Mouse (Mus musculus) heart, embryonic 16.5 days (tissue): ENCODE results near the gene Qrich2. TPM values are rescaled to one million over a fixed set of nuclear protein-coding genes. Genes with fewer than 3 reads are reported as not detected.

ENCODE experiments used
- ATAC-seq: fragments of 200-750 bp; cut with Nextera tagmentation; replicated peaks from 2 replicates; pipeline ENCODE4 v1.8.0; 2017; ENCODE audit warnings: moderate number of reproducible peaks; ENCODE audit not compliant: insufficient read depth, low FRiP score; ENCODE audit errors: extremely low read depth
- H3K27ac ChIP-seq: fragments of 300-500 bp; sonication (generic); 2 replicates; pipeline ENCODE4 v1.5.1; 2014; ENCODE audit warnings: mild to moderate bottlenecking, low read length, control low read depth, moderate library complexity
- H3K27me3 ChIP-seq: fragments of 300-500 bp; sonication (generic); 2 replicates; pipeline ENCODE4 v1.6.1; 2014; ENCODE audit warnings: low read length, mixed read lengths; ENCODE audit not compliant: control insufficient read depth, insufficient read depth
- H3K36me3 ChIP-seq: fragments of 300-500 bp; sonication (generic); 2 replicates; pipeline ENCODE4 v1.6.1; 2014; ENCODE audit not compliant: control insufficient read depth, insufficient read depth
- H3K4me1 ChIP-seq: fragments of 300-500 bp; sonication (generic); 2 replicates; pipeline ENCODE4 v1.6.1; 2014; ENCODE audit warnings: low read length, mixed read lengths; ENCODE audit not compliant: control insufficient read depth, insufficient read depth
- H3K4me2 ChIP-seq: fragments of 300-500 bp; sonication (generic); 2 replicates; pipeline ENCODE4 v1.6.1; 2014; ENCODE audit warnings: low read depth, mild to moderate bottlenecking, control low read depth, low read length
- H3K4me3 ChIP-seq: fragments of 300-500 bp; sonication (generic); 2 replicates; pipeline ENCODE4 v1.5.1; 2014; ENCODE audit warnings: mild to moderate bottlenecking, control low read depth, low read length
- H3K9ac ChIP-seq: fragments of 300-500 bp; sonication (generic); 2 replicates; pipeline ENCODE4 v1.6.1; 2014; ENCODE audit warnings: low read length, control low read depth
- H3K9me3 ChIP-seq: fragments of 300-500 bp; sonication (generic); replicated peaks from 2 replicates; pipeline ENCODE4 v1.6.1; 2016; ENCODE audit warnings: low read length; ENCODE audit not compliant: control insufficient read depth
- WGBS: fragments of 180-500 bp; shearing (Covaris S2); extraction: QIAGEN DNeasy Blood & Tissue Kit; methylation state at CpG from one replicate; pipeline ENCODE4 v1.1.7; 2014; 5-methylcytosine and 5-hydroxymethylcytosine counted together
- polyA plus RNA-seq: library from polyadenylated mRNA; unstranded; fragments of >200 nt; fragmentation: Nextera tagmentation; extraction: Ambion mirVana; gene quantifications from 2 replicates; pipeline ENCODE4 v1.2.1, GENCODE M21; 2015

Gene Qrich2
- polyA plus RNA-seq, 1 experiment from 2014 or later, result 0.07 TPM

- no peak for ATAC-seq
- Histone ChIP-seq H3K27ac (no peak overlapping the region), H3K9ac (no peak overlapping the region), H3K4me3 (no peak overlapping the region), H3K9me3 (no peaks in the 10 kb centered on the region), H3K27me3 (no peaks in the 10 kb centered on the region), H3K4me2 (no peak overlapping the region), H3K4me1 (peaks cover 2% of the 10 kb centered on the region; the same call in 1 of the 2 replicates), H3K36me3 (no peaks in the 10 kb centered on the region)
- WGBS, result 63% methylated on average over 5 of the region's 5 CpGs
Measured at GRCm38 (mm10) chr11:116505573-116505972, 39.5 kb upstream of the Qrich2 start.

GRCm38 (mm10) chr11:116504516-116504915, 38.5 kb upstream of the Qrich2 start:
- Histone ChIP-seq H3K4me2 (no peak overlapping the region), H3K27me3 (no peaks in the 10 kb centered on the region), H3K4me1 (peaks cover 2% of the 10 kb centered on the region; the same call in 1 of the 2 replicates), H3K36me3 (no peaks in the 10 kb centered on the region), H3K4me3 (no peak overlapping the region), H3K9ac (no peak overlapping the region), H3K9me3 (no peaks in the 10 kb centered on the region), H3K27ac (no peak overlapping the region)
- 76% methylated on average over 17 of the region's 17 CpGs for WGBS
- ATAC-seq, result no peak

GRCm38 (mm10) chr11:116501005-116501746, 35.1 kb upstream of the Qrich2 start:
- WGBS, result 19% methylated on average over 7 of the region's 7 CpGs
- no peak overlapping the region for H3K27ac ChIP-seq
- no peak overlapping the region for H3K9ac ChIP-seq
- no peak overlapping the region for H3K4me3 ChIP-seq
- peaks cover 5% of the 10 kb centered on the region; the same call in 1 of the 2 replicates for H3K9me3 ChIP-seq
- no peak for ATAC-seq
- H3K4me1 ChIP-seq, result peaks cover 2% of the 10 kb centered on the region
- no peaks in the 10 kb centered on the region for H3K27me3 ChIP-seq
- no peak overlapping the region for H3K4me2 ChIP-seq
- no peaks in the 10 kb centered on the region for H3K36me3 ChIP-seq

GRCm38 (mm10) chr11:116499018-116499417, 33.0 kb upstream of the Qrich2 start:
- Histone ChIP-seq H3K4me3 (peak overlapping the region; percentile 44), H3K4me1 (peaks cover 6% of the 10 kb centered on the region), H3K9me3 (peaks cover 5% of the 10 kb centered on the region; the same call in 1 of the 2 replicates), H3K27ac (no peak overlapping the region), H3K36me3 (no peaks in the 10 kb centered on the region), H3K9ac (peak overlapping the region; percentile 68; the same call in 1 of the 2 replicates), H3K4me2 (peak overlapping the region; percentile 72), H3K27me3 (no peaks in the 10 kb centered on the region)
- no peak for ATAC-seq
- 44% methylated on average over 6 of the region's 6 CpGs for WGBS

DNA sequence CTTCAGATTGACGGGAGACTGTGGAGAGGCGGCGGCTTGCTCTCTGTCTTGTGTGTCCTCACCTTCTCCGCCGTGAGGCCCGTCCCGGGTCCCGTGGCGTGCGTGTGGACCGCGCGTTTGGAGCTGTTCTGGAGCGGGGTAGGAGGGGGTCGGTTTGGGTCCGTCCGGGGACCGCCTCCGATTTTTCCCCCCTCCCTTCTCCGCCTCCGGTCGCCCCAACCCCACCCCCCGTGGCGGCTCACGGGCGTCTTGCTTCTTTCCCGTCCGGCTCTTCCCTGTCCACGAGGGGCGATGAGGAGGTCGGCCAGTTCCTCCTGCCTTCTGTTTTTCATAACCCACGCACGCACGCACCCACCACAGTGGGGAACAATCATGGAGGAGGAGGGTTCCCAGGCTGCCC, 32.6 kb upstream of the Qrich2 start:
- 23% methylated on average over 34 of the region's 34 CpGs for WGBS
- no peak for ATAC-seq

GRCm38 (mm10) chr11:116497313-116497712, 31.3 kb upstream of the Qrich2 start:
- H3K36me3 ChIP-seq, result no peaks in the 10 kb centered on the region
- 56% methylated on average over 4 of the region's 4 CpGs for WGBS
- H3K27me3 ChIP-seq, result no peaks in the 10 kb centered on the region
- H3K27ac ChIP-seq, result no peak overlapping the region
- no peak overlapping the region for H3K9ac ChIP-seq
- no peak overlapping the region for H3K4me2 ChIP-seq
- no peak for ATAC-seq
- H3K4me3 ChIP-seq, result no peak overlapping the region
- H3K9me3 ChIP-seq, result peaks cover 5% of the 10 kb centered on the region; the same call in 1 of the 2 replicates
- peaks cover 6% of the 10 kb centered on the region for H3K4me1 ChIP-seq

More for the DNA sequence above, 32.6 kb upstream of the Qrich2 start:
- Histone ChIP-seq H3K9ac (peak overlapping the region; percentile 68), H3K9me3 (peaks cover 5% of the 10 kb centered on the region; the same call in 1 of the 2 replicates), H3K4me2 (peak overlapping the region; percentile 72), H3K4me1 (peaks cover 6% of the 10 kb centered on the region), H3K27me3 (no peaks in the 10 kb centered on the region), H3K36me3 (no peaks in the 10 kb centered on the region), H3K4me3 (peak overlapping the region; percentile 44), H3K27ac (no peak overlapping the region)

DNA sequence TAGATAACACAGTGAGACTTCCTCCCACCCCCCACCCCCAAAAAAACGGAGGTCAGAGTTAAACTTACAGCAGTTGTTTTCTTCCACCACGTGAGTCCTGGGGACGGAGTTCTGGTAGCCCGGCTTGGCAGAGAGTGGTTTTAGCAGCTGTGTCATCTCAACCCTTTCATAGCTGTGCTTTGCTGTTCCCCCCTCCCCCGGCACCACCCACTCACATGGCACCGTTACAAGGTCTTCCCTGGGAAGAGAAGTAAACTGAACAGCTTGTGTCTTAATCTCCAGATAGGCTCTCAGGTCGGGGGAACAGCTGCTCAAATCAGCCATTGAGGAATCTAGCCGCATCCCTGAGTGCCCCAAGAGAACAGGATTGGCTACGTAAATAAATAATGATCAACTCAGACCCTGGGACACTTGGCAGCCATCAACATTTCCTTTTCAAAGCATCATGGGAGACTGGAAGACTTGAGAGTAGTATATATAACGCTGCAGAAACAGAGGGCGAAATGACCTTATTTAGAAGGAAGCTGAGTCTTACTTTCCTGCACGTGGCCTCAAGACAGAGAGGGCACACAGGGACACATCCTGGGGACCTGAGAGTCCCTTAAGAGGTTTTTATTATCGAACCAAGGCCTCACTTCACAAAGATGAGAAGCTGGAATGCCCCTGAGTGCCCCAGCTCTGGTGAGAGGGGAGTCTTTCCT, 28.6 kb upstream of the Qrich2 start:
- H3K9me3 ChIP-seq, result peaks cover 5% of the 10 kb centered on the region; the same call in 1 of the 2 replicates
- no peak overlapping the region for H3K9ac ChIP-seq
- H3K4me2 ChIP-seq, result no peak overlapping the region
- no peaks in the 10 kb centered on the region for H3K27me3 ChIP-seq
- no peaks in the 10 kb centered on the region for H3K36me3 ChIP-seq
- WGBS, result 43% methylated on average over 13 of the region's 13 CpGs
- no peak overlapping the region for H3K4me3 ChIP-seq
- H3K4me1 ChIP-seq, result peaks cover 7% of the 10 kb centered on the region
- peak; percentile 15; the same call in 1 of the 2 replicates for ATAC-seq
- peak overlapping the region; percentile 63 for H3K27ac ChIP-seq

- 28% methylated on average over 4 of the region's 4 CpGs for WGBS
- no peak within 1 kb of the TSS for H3K4me2 ChIP-seq
Measured at GRCm38 (mm10) chr11:116493795-116494252, 27.8 kb upstream of the Qrich2 start, which contains the start of gene Prpsap1. Prpsap1 (minus strand) TSS chr11:116494202.

DNA sequence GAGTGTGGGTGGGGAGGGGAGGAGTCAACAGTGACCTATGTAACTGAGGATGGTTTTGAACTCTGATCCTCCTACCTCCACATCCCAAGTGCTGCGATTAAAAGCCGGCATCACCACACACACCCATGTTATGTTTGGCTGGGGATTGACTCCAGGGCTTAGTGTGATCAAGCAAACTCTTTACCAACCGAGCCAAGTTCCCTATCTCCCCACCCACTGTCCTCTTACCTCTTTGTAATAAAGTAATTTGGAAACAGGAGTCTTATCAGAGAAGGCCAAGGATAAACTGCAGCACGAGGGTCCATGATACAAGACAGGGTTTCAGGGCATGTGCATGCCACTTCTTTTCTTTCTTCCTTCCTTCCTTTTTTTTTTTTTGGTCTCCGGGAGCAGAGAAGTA, 27.1 kb upstream of the Qrich2 start:
- H3K27me3 ChIP-seq, result no peaks in the 10 kb centered on the region
- no peak overlapping the region for H3K9ac ChIP-seq
- ATAC-seq, result no peak
- 57% methylated on average over 5 of the region's 5 CpGs for WGBS
- peaks cover 6% of the 10 kb centered on the region; the same call in 1 of the 2 replicates for H3K9me3 ChIP-seq
- H3K4me1 ChIP-seq, result peaks cover 10% of the 10 kb centered on the region
- no peak overlapping the region for H3K27ac ChIP-seq
- H3K4me3 ChIP-seq, result no peak overlapping the region
- no peaks in the 10 kb centered on the region; the same call in 1 of the 2 replicates for H3K36me3 ChIP-seq
- no peak overlapping the region for H3K4me2 ChIP-seq

More at GRCm38 (mm10) chr11:116493795-116494252, 27.8 kb upstream of the Qrich2 start, which contains the start of gene Prpsap1:
- Histone ChIP-seq H3K4me1 (peaks cover 10% of the 10 kb centered on the region), H3K9ac (no peak within 1 kb of the TSS), H3K36me3 (no peaks in the 10 kb centered on the region), H3K9me3 (peaks cover 5% of the 10 kb centered on the region; the same call in 1 of the 2 replicates), H3K4me3 (no peak within 1 kb of the TSS), H3K27ac (peak within 1 kb of the TSS; percentile 63), H3K27me3 (no peaks in the 10 kb centered on the region)
- no peak for ATAC-seq
